Comparison of ENCODE assay signal across 8 mouse cellular contexts in genomic region chrX:134019005-134019404, GRCm38 (mm10). TPM values are rescaled to one million over a fixed set of nuclear protein-coding genes. Genes with fewer than 3 reads are reported as not detected.
A peak's percentile ranks its signal among the peaks of the same experiment; 100 is the strongest.
DNase-seq lines count a peak whose midpoint lies in the region; ATAC-seq and TF ChIP-seq lines count a peak whose summit lies in the region.

No protein-coding gene starts in this region.

- no peak overlapping the region for H3K27ac ChIP-seq in embryonic facial prominence, embryonic 11.5 days (replicated peaks; ENCODE audit: low read depth, low read length)
- H3K27ac ChIP-seq in heart, embryonic 11.5 days (ENCODE audit: low read depth, low read length): no peak overlapping the region
- H3K27ac ChIP-seq in liver, embryonic 14.5 days: no peak overlapping the region
- H3K27ac ChIP-seq in neural tube, embryonic 13.5 days (replicated peaks): no peak overlapping the region

- H3K9ac ChIP-seq in embryonic facial prominence, embryonic 11.5 days (replicated peaks; ENCODE audit: low read length): no peak overlapping the region
- no peak overlapping the region for H3K9ac ChIP-seq in heart, embryonic 11.5 days (ENCODE audit: low read depth, low read length)
- no peak overlapping the region for H3K9ac ChIP-seq in liver, embryonic 14.5 days (replicated peaks)
- no peak overlapping the region for H3K9ac ChIP-seq in neural tube, embryonic 13.5 days

- no peaks in the 10 kb centered on the region for H3K36me3 ChIP-seq in embryonic facial prominence, embryonic 11.5 days (replicated peaks; ENCODE audit: control insufficient read depth, insufficient read depth, low read depth, low read length)
- no peaks in the 10 kb centered on the region for H3K36me3 ChIP-seq in heart, embryonic 11.5 days (ENCODE audit: control insufficient read depth, insufficient read depth, low read length)
- no peaks in the 10 kb centered on the region for H3K36me3 ChIP-seq in liver, embryonic 14.5 days (replicated peaks; ENCODE audit: control insufficient read depth, insufficient read depth, low read depth)
- H3K36me3 ChIP-seq in neural tube, embryonic 13.5 days: no peaks in the 10 kb centered on the region

- H3K4me1 ChIP-seq in embryonic facial prominence, embryonic 11.5 days (ENCODE audit: control insufficient read depth, insufficient read depth, low read length): no peaks in the 10 kb centered on the region
- no peaks in the 10 kb centered on the region for H3K4me1 ChIP-seq in heart, embryonic 11.5 days (ENCODE audit: control insufficient read depth, insufficient read depth, low read length)
- H3K4me1 ChIP-seq in liver, embryonic 14.5 days (replicated peaks; ENCODE audit: control insufficient read depth in 2 of 2, insufficient read depth in 2 of 2, low read length in 1 of 2): no peaks in the 10 kb centered on the region
- H3K4me1 ChIP-seq in neural tube, embryonic 13.5 days (replicated peaks): no peaks in the 10 kb centered on the region

- no peaks in the 10 kb centered on the region for H3K27me3 ChIP-seq in embryonic facial prominence, embryonic 11.5 days (ENCODE audit: control insufficient read depth, insufficient read depth, low read length)
- H3K27me3 ChIP-seq in heart, embryonic 11.5 days (ENCODE audit: control insufficient read depth, insufficient read depth, low read length): no peaks in the 10 kb centered on the region
- H3K27me3 ChIP-seq in liver, embryonic 14.5 days (ENCODE audit: control insufficient read depth, insufficient read depth, low read length): no peaks in the 10 kb centered on the region
- H3K27me3 ChIP-seq in neural tube, embryonic 13.5 days: no peaks in the 10 kb centered on the region; the same call in 1 of the 2 replicates

- H3K4me2 ChIP-seq in embryonic facial prominence, embryonic 11.5 days (ENCODE audit: low read depth, low read length): no peak overlapping the region
- no peak overlapping the region for H3K4me2 ChIP-seq in heart, embryonic 11.5 days
- no peak overlapping the region for H3K4me2 ChIP-seq in liver, embryonic 14.5 days (ENCODE audit: low read depth)
- H3K4me2 ChIP-seq in neural tube, embryonic 13.5 days: no peak overlapping the region

- H3K9me3 ChIP-seq in embryonic facial prominence, embryonic 11.5 days (replicated peaks; ENCODE audit: control insufficient read depth, low read length): no peaks in the 10 kb centered on the region
- no peaks in the 10 kb centered on the region for H3K9me3 ChIP-seq in heart, embryonic 11.5 days (replicated peaks; ENCODE audit: control insufficient read depth, low read length)
- H3K9me3 ChIP-seq in liver, embryonic 14.5 days (ENCODE audit: control insufficient read depth, low read length): no peaks in the 10 kb centered on the region
- H3K9me3 ChIP-seq in neural tube, embryonic 13.5 days: no peaks in the 10 kb centered on the region

- TF ChIP-seq CTCF in liver, embryonic 14.5 days (IDR thresholded peaks at IDR 0.05; ENCODE audit: low read depth): peak; percentile 77

- ATAC-seq in CD4-positive, CD25-positive, alpha-beta regulatory T cell, adult 4 months: peak; percentile 90
- no peak for ATAC-seq in embryonic facial prominence, embryonic 11.5 days (replicated peaks; ENCODE audit: insufficient number of reproducible peaks, low FRiP score, low TSS enrichment, low read depth)
- 0 out of 2 replicates have a peak, but pooled peaks have one; percentile 35 for ATAC-seq in heart, embryonic 11.5 days (replicated peaks; ENCODE audit: insufficient number of reproducible peaks, low FRiP score, low TSS enrichment)
- no peak for ATAC-seq in liver, embryonic 14.5 days (ENCODE audit: insufficient read depth)
- ATAC-seq in neural tube, embryonic 13.5 days (ENCODE audit: low read depth): peak; percentile 75; the same call in 1 of the 2 replicates

- peak; percentile 72 for DNase-seq in adrenal gland, postnatal 14 days
- peak; percentile 75 for DNase-seq in embryonic facial prominence, embryonic 11.5 days (ENCODE audit: low spot score)
- peak; percentile 70 for DNase-seq in kidney, postnatal 14 days
- peak; percentile 12 to 19 (median 14) for DNase-seq in liver, embryonic 14.5 days (ENCODE audit: low read depth in 3 of 3, low spot score in 3 of 3)
- DNase-seq in testis, postnatal 14 days (ENCODE audit: low spot score): peak; percentile 33

- TF ChIP-seq EP300 in liver, embryonic 14.5 days (IDR thresholded peaks at IDR 0.05; ENCODE audit: low read depth): no peak

- no peak overlapping the region for H3K4me3 ChIP-seq in embryonic facial prominence, embryonic 11.5 days (ENCODE audit: low read depth, low read length)
- no peak overlapping the region for H3K4me3 ChIP-seq in heart, embryonic 11.5 days (ENCODE audit: low read depth, low read length)
- no peak overlapping the region for H3K4me3 ChIP-seq in liver, embryonic 14.5 days (ENCODE audit: insufficient read depth in 1 of 2, low read depth in 2 of 2, low read length in 2 of 2)
- no peak overlapping the region for H3K4me3 ChIP-seq in neural tube, embryonic 13.5 days

- WGBS in embryonic facial prominence, embryonic 11.5 days: 10% methylated on average over 9 of the region's 9 CpGs
- WGBS in heart, embryonic 11.5 days (ENCODE audit: insufficient replicate concordance): 17% methylated on average over 9 of the region's 9 CpGs
- 9% methylated on average over 9 of the region's 9 CpGs for WGBS in liver, embryonic 14.5 days (ENCODE audit: insufficient replicate concordance)
- 15% methylated on average over 9 of the region's 9 CpGs for WGBS in neural tube, embryonic 13.5 days

RNA-seq across cellular contexts. Expression of gene Sytl4, which starts 37.4 kb away (rescaled TPM):
- 1 to 10 TPM; 2.1 to 3.0 TPM for polyA plus RNA-seq in CD4-positive, CD25-positive, alpha-beta regulatory T cell, adult 4 months (2017; shearing (Covaris generic))
- total RNA-seq in adrenal gland, postnatal 14 days (2021): 9.0 and 11.0 TPM in 2 replicates
- polyA plus RNA-seq in embryonic facial prominence, embryonic 11.5 days (2014; fragmentation: Nextera tagmentation; extraction: Ambion mirVana): 2.2 and 2.8 TPM in 2 replicates
- 2.6 and 3.3 TPM in 2 replicates for polyA plus RNA-seq in heart, embryonic 11.5 days (2014; fragmentation: Nextera tagmentation; extraction: Ambion mirVana)
- polyA plus RNA-seq in liver, embryonic 14.5 days (2012; rRNA removed): 0.60 and 0.83 TPM in 2 replicates
- polyA plus RNA-seq in liver, embryonic 14.5 days (2014; fragmentation: Nextera tagmentation; extraction: Ambion mirVana): 0.55 and 1.1 TPM in 2 replicates
- 1.5 and 1.6 TPM in 2 replicates for polyA plus RNA-seq in neural tube, embryonic 13.5 days (2015; fragmentation: Nextera tagmentation; extraction: Ambion mirVana)

RNA-seq across cellular contexts. Expression of gene Cstf2, which starts 40.0 kb away (rescaled TPM):
- 10 to 100 TPM; 29.5 to 32.8 TPM for polyA plus RNA-seq in CD4-positive, CD25-positive, alpha-beta regulatory T cell, adult 4 months (2017; shearing (Covaris generic))
- 49.1 and 50.2 TPM in 2 replicates for total RNA-seq in adrenal gland, postnatal 14 days (2021)
- 69.1 TPM in 2 replicates for polyA plus RNA-seq in embryonic facial prominence, embryonic 11.5 days (2014; fragmentation: Nextera tagmentation; extraction: Ambion mirVana)
- polyA plus RNA-seq in heart, embryonic 11.5 days (2014; fragmentation: Nextera tagmentation; extraction: Ambion mirVana): 36.3 and 42.6 TPM in 2 replicates
- 10.4 and 12.6 TPM in 2 replicates for polyA plus RNA-seq in liver, embryonic 14.5 days (2012; rRNA removed)
- 23.5 and 23.8 TPM in 2 replicates for polyA plus RNA-seq in liver, embryonic 14.5 days (2014; fragmentation: Nextera tagmentation; extraction: Ambion mirVana)
- 53.4 and 55.4 TPM in 2 replicates for polyA plus RNA-seq in neural tube, embryonic 13.5 days (2015; fragmentation: Nextera tagmentation; extraction: Ambion mirVana)

Comparison
In these comparisons a context has a peak if more than half of its experiments do, and no peak if none do; other contexts are left out.
1. ATAC-seq: peak in CD4-positive, CD25-positive, alpha-beta regulatory T cell, adult 4 months (single experiment), heart, embryonic 11.5 days (single experiment) and neural tube, embryonic 13.5 days (single experiment); none in embryonic facial prominence, embryonic 11.5 days (single experiment) and liver, embryonic 14.5 days (single experiment).
2. DNase-seq: peak in every context shown above with its lines; median percentile 75 in embryonic facial prominence, embryonic 11.5 days; 72 in adrenal gland, postnatal 14 days; 70 in kidney, postnatal 14 days; 33 in testis, postnatal 14 days; 14 in liver, embryonic 14.5 days.